Mouse (Mus musculus) cerebellum, postnatal 10 days (tissue): ENCODE measurements at regions not wholly inside any gene's neighbourhood (a gene's known extent, or its start where the extent isn't known, plus 50 kb on each side); places are given as distances from the start of the nearest gene placed in this dataset.

Experiments
- DNase-seq, 2 experiments: peaks; one replicate each; pipeline ENCODE4 v3.0.0; 2021; ENCODE audit warnings: mixed read lengths in 2 of 2

GRCm38 (mm10) chr15:49555793-49556192 is 4328.9 kb upstream of the Gm7489 start:
- peak in 1 of 2 experiments; percentile 11 for DNase-seq

DNA sequence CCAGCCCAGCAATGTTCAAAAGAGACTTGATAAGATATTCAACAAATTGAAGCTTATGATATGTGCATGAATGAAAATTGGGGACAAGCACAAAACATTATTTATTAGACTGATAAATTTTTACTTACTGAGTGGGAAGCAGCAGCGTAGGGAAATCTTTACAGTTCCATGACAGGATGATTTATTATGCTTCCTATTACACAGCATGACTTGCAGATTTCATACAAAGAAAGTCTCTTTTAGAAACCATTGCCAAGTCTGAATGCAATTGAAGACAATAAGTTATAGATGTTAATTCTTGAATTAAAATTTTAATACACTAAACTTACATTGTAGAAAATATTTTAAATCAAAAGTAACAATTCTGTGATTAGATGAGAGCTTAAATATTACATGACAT is 4324.3 kb upstream of the Gm7489 start:
- DNase-seq, result no peak

DNA sequence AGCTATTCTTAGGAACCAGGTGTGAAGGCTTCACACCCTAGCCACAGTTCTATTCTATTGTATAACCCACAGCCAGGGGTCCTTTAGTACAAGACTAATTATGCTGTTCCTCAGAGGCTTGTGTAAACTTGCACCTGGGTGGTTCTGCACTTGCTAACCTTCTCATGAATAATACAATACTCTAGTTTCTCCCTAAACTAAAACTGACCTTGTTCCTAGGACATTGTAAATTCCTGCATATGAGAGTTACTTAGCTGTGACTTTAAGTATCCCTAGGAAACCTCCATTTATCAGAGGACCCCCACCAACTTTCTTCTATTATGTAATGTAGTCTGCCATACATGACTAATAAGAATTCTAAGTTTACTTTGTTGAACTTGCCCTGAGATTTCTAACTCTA is 4295.9 kb upstream of the Gm7489 start:
- no peak for DNase-seq

- DNase-seq, result no peak
Observed at GRCm38 (mm10) chr15:49613865-49614264, 4270.8 kb upstream of the Gm7489 start.

DNA sequence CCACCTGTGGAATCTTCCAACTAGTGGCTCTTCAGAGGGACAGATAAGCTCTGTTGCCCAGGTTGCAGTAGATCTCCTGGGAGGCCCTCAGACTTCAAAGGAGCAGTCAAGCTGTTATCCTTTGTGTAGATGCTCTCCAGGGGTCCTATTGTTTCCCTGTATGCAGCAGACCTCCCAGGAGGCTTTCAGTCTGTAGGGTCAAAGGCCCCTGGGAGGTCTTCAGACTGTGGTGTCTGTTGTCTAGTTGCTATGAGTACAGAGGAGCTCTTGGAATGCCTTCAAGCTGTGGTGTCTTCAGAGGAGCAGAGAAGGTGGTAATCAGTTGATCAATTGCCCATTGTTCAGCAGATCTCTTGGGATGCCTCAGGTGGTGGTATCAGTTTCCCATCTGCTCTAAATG is 4237.3 kb upstream of the Gm7489 start:
- DNase-seq, result no peak

- peak; percentile 8 to 27 for DNase-seq
Observed at GRCm38 (mm10) chr15:49650549-49651180, 4234.0 kb upstream of the Gm7489 start.

DNA sequence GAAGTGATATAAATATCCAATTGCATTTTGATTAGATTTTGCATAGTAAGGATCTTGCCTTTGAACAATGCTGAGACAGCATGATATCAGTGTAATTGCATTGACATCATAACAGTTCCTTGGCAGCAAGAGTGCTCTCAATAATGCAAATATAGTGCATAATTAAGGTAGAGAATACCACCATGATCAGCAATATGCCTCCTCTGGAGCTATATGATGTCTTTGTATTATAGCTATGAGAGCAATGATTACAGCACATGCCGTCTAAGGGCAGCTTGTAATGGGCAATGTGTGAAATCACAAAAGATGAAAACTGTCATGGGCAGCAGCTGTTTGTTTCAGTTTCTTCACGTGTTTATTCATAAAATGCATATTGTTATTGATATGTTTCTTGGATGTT is 4231.0 kb upstream of the Gm7489 start:
- no peak for DNase-seq

GRCm38 (mm10) chr15:49664834-49665565 is 4219.7 kb upstream of the Gm7489 start:
- DNase-seq, result no peak
